Mouse (Mus musculus) v-Abl transformed pro-B cells (cell line): ENCODE measurements around the gene Kmt2d.
"Not testable (repeated sequence)": the region's sequence is repeated elsewhere in the genome, so short reads cannot be mapped to it uniquely, and the experiment has no call there.

Experiments
- in situ Hi-C, 2 experiments: fragments of 400-800 bp; cut with MboI; formaldehyde crosslinking; loops; one replicate each; pipeline ENCODE4 v1.15.1; 2025; ENCODE audit not compliant: unreplicated experiment in 2 of 2

Kmt2d gene

DNA sequence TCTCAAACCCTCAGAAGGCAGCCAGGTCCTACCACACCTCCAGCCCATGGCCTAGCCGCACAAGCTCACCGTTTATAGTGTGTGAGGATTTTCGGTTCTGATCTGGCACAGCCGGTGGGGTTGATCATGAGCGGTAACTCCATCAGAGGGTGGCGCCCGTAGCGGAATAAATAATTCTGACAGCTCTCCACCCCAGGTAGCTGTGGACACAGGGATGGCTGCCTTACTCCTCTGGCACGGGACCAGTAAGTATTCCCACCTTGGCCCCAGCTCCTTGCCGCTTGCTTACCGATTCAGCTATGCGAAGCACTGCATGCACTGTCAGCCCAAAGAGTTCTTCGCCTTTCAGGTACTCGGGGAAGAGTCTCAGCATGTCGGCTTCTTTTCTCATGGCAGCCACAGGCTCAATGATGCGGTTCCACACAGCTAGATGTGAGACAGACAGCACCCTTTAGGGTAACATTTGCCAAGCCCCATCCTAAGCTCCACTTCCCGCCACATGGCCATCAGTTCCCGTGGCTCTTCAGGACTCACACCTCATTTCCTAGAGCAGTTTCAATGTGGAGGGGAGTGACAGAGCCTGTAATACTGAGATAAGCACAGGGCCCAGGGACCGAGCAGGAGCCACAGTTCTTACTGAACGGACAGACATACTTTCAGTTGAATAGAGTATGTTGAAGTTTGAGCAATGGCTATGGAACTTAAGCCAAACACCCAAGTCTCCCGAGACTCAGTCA, 33.8 kb downstream of the Kmt2d start:
- in situ Hi-C loops = no loop called here

DNA sequence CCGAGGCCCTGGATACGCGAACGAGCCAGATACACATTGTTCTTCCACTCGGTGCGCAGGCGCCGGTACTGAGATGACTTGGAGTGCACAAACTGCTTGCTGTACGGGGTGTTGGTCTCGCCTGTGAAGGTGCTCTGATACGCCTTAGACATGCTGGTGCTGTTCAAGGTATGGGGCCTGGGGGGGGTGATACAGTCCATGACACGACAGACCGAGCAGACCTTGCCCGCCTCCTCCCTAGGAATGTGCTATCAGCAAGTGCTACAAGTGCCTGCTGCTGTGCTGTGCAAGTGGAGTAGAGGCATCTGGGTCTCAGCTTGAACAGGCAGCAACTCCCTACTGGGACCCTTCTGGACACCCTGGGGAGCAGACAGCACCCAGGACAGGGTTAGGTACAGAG, 35.7 kb downstream of the Kmt2d start:
- in situ Hi-C loops = no loop called here

DNA sequence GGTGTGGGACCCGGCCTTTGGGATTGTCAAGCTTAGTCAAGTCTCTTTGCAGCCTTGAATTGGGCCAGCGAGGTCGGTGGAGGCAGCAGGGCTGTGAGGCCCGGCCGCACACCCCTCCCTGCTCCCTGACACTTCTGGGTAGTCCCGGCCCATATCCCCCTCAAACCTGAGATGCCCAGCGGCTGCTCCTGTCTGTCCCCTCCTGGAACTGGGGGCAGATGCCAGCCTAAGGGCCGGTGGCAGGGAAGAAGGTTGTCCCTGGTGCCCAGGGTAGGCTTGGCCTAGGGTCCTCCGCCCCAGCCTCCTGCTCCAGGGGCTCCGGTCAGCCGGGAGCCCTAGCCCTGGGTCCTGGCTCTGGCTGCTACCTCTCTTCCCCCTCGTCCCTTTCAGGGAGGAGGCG, 36.9 kb downstream of the Kmt2d start:
- in situ Hi-C loops = no loop called here

DNA sequence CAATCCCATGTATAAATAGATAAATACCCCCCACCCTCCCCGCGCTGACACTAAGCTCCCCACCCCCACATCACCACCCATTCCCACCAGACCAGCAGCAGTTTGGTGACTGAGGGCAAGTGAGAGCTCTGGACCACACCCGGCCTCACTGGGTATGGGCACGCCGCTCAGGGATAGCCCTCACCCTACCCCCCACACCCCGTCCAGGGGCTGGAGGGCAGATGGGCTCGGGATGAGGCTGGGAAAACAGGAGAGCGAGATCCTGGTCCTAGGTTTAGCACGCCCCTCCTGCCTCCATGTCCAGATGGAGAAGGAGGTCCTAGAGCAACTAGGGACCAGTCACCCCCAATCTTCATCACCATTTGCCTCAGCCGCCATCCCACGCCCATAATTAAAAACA, 37.7 kb downstream of the Kmt2d start:
- in situ Hi-C loops = no loop called here

DNA sequence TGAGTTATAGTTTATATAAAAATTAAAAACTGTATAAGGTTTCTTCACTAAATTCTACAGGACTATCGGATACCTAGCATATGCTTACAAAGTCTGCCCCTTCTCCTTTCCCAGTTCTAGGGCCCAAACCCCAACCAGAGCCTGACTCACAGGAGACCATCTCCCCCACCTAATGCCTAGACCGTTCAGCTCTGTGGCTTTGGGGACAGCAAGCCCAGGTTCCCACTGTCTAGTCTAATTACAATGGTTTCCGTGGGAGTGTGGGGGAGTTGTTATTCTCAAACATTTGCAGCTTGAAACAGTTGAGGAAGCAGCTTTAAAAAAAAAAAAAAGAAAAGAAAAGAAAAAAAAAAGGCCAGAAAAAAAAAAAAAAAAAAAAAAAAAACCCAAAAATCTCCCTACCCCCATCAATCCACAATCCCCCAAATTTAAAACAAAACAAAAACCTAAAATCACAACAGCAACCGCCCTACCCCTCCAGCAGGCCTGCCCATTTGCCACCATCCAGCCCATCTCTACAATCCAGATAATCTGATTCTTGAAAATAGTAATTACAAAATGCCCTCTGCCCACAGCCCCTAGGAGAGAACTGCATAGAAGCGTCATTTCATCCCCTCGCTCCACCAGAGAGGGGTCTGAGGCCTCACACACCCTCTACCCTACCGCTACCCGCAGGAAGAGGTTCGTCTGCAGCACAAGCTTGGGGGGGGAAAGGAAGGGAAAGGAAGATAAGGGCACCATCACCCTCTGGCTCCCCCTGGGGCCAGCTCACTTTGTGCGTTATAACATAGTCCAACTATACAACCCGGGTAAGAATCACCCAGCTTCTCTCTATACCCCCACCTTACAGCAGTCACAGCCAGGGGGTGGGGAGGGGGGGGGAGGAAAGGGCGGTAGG, 38.6 kb downstream of the Kmt2d start:
- in situ Hi-C loops = no loop called here

DNA sequence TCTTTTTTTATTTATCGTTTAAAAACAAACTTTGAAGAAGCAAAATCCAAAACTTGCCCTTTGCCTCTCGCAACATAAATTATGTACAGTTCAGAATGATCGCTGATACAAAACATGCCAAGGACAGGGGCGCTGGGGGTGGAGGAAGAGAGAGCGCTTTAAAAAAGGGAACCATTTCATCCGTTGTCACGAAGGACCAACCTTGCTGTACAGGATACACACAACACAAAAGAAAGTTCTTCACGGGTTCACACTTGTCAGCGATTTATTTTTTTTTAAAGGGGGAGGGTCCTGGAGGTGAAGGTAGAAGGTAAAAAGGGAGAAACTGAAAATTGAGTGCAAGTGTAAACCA, 39.3 kb downstream of the Kmt2d start:
- in situ Hi-C loops = no loop called here

DNA sequence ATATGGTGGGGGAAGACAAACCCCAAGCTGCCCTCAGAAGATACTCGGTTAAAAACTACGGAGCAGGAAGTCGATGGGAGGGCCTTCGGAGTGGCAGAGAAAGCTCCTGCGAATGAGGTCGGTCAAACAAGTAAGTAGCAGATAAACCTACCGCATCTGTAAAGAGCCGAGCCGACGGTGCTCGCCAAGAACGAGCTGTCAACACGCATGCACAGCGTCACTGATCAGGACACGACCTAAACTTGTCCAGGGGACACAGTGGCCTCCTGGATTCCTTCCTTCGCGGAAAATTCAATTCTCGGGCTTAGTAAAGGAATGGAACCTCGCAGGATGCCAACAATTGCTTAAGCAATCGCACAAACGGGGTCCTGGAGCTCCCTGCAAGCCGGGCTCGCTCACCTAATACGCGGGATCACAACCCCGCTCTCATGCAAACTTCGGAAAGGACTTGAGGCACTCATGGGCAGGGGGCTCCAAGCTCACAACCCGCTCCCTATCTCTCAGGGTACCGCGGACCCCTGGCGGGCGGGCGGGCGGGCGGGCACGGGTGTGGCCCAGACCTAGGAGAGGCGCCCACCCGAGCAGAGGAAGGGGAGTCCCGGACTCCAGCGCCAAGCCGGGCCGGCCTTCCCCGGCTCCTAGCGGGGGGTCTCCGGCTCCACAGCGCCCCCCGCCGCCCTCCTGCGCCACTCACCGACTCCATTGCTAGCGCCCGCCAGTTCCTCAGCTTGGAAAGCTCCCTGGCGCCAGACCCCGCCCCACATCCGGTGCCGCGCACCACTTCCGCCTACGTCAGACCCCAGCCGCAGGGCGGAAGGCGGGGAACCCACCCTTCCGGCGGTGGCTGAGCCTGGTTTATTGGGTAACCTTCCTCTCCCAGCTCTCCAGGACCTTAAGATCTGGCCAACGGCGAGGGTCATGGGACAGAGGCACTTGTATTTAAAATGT, 40.0 kb downstream of the Kmt2d start, which contains the start of gene Prkag1:
Gene Prkag1 (minus strand): TSS at position 786 of the 948 bp plus-strand sequence.
- in situ Hi-C loops = no loop called here

DNA sequence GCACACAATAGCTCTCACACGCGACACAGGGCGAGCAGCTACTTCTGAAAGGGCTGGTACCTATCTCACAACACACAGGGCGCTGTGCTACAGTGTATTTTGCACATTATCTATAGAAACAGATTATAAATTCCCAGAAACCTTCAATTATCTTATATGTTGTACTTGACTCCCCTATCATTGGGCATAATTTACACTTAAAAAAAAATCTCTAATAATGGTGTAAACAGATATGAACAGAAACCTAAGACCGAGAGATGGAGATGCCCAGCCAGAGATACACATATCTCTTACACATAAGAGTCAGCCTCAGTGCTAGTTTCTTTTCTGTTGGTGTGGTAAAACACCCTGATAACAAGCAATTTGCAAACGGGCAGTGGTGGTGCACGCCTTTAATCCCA, 43.4 kb downstream of the Kmt2d start:
- in situ Hi-C loops = no loop called here

DNA sequence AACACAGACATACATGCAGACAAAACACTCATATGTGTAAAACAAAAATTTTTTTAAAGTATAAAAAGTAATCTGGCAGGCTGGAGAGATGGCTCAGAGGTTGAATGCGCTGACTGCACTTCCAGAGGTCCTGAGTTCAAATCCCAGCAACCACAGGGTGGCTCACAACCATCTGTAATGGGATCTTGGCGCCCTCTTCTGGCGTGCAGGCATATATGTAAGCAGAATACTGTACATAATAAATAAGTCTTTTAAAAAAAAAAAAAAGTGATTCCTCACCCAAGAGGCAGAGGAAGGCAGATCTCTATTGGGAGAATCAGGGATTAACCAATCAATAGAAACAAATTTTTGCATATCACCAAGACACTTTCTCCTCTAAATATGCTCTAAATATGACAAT, 47.6 kb downstream of the Kmt2d start:
- in situ Hi-C loops = no loop called here

DNA sequence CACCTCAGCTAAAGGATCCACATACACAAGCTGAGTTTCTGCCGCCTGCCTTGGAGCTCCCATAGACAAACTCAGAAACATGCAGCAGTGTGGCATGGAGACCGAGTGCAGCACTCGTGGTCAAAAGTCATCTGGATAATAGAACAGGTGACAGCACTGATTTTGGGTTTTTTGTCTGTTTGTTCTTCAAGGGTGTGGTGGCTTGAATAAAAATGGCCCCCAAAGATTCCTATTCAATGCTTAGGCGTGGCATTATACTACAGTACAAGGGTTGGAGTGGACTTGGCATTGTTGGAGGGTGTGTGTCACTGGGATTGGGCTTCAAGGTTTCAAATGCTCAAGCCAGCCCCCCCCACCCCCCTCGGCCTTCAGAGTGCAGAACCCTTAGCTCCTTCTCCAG, 48.9 kb downstream of the Kmt2d start:
- in situ Hi-C loops = no loop called here

DNA sequence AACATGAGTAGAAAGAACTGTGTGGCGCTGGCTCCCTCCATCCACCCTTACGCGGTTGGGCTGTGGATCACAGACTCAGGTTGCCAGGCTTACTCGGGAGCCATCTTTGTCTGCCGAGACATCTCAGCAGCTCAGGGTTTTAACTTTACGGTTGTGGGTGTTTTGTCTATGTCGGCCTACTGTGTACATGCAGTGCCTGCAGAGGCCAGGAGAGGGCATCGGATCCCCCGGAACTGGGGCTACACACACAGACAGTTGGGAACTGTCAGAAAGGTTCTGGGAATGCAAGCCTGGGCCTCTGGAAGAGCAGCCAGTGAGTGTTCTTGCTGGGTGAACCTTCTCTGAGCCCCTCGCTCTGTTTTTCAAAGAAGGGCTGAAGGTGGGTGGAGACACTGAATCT, 49.6 kb downstream of the Kmt2d start:
- in situ Hi-C loops = no loop called here

DNA sequence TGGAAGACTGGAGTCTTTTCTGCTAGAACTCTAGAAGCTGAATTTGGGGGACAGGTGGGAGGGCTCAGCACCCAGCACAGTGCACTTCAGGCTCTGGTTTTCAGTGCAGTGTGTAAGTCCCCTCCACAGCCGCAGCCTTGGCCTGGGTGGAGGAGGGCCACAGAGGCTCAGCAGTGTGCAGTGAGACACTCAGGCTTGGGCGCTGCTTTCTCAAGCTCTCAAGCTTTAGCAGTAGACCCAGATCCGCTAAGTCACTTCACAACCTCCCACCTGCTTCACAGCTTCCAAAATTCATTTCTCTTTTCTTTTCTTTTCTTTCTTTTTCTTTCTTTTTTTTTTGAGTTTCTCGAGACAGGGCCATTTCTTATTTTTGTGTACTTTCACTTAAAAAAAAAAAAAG, 50.1 kb downstream of the Kmt2d start:
- in situ Hi-C loops = no loop called here

DNA sequence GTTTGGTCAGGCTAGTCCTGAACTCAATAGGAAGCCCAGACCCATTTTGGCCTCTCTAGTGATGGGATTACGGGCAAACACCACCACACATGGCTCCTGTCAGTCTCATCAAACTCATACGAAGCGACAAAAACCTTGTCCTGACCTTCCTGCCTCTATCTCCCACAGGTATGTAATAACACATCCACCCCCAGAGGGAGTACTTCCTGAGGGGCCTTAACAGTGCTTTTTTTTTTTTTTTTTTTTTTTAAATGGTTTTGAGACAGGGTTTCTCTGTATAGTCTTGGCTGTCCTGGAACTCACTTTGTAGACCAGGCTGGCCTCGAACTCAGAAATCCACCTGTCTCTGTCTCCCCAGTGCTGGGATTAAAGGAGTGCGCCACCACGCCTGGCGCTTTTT, 52.8 kb downstream of the Kmt2d start:
- in situ Hi-C loops = no loop called here

DNA sequence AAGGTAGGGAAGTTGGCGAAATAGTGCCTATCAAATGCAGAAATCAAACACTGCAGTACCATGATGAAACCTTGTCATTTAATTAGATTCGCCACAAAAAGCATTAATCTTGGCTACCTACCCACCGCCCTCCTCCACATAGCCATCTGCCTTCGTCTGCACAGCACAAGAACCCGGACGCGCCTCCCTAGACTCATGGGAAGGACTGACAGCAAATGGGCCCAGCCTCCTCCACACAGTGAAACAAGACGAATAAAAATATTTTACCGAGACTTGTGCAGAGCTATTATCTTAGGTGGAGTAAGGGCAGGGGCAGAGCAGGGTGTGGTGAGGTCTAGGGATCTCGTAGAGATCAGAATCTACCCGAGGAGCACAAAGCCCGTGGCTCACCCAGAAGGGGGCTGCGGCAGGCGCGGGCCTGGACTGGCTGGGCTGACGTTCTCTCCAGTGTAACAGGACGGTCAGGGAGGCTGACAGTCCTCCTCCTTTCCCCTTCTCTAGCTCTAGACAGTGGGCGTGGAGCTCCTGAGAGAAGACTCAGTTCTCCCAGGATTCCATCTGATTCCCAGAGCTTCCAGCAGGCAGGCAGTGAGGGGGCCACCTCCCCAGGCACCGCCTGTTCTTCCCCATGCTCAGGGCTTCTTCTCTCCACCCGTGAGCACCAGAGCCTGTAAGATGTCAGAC, 58.1 kb downstream of the Kmt2d start:
- in situ Hi-C loops = no loop called here

DNA sequence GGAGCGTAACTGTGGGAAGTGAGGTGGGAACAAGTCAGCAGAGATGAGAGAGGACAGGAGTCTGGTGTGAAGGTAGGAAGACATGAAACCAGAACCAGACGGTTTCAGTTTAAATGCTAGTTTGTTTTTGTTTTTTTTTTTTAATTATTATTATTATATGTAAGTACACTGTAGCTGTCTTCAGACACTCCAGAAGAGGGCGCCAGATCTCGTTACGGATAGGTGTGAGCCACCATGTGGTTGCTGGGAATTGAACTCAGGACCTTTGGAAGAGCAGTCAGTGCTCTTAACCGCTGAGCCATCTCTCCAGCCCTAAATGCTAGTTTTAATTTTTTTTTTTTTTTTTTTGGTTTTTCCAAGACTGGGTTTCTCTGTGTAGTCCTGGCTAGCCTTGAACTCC, 60.8 kb downstream of the Kmt2d start:
- in situ Hi-C loops = not testable (repeated sequence)

DNA sequence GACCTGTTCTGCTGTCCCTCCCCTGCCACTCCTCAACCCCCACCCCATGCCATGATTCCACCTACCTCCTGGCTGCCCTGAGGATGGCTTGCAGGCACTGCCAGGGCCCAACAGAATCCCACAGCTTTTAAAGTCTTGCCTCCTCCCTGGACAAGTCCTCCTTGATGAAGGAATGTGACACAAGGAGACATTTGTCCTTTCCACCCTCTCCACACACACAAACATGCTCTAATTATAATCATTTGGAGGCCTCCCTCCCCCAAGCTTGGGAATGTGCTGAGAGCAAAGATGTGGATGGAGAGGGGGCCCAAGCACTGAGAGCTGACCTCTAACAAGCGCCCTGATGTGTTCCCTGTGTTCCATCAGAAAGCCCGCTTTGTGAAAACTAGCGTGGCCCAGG, 61.6 kb downstream of the Kmt2d start, which contains the start of gene Ddn:
Gene Ddn (minus strand): TSS at position 101 of the 400 bp plus-strand sequence.
- in situ Hi-C loops = loop anchor here in 1 of 2 experiments (10.0 kb wide), 2 partner anchors 235 to 295 kb away; partner anchors contain the start of genes 4930415O20Rik and Ccnt1

DNA sequence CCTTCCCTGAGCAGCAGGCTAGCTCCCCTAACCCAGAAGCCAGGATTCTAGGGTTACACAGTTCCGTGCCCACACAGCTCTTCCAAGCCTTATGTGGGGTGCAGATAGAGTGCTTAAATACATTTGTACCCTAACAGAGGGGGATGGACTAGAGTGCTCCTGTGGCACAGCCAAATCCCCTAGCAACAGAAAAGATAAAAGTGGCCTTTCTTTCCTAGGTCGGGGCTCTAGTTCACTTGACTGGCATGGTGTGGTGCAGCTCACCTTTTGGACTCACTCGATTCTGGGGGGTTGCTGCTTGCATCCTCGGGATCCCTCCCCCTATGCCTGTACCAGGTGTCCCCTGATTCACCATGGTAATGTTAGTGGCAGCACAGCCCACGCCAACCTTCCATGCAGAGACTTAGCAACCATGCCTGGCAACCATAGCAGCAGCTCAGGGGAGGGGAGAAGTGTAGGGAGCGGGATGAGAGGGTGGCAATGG, 62.3 kb downstream of the Kmt2d start:
- in situ Hi-C loops = loop anchor here in 1 of 2 experiments (10.0 kb wide), 2 partner anchors 234 to 294 kb away; partner anchors contain the start of genes 4930415O20Rik and Ccnt1

DNA sequence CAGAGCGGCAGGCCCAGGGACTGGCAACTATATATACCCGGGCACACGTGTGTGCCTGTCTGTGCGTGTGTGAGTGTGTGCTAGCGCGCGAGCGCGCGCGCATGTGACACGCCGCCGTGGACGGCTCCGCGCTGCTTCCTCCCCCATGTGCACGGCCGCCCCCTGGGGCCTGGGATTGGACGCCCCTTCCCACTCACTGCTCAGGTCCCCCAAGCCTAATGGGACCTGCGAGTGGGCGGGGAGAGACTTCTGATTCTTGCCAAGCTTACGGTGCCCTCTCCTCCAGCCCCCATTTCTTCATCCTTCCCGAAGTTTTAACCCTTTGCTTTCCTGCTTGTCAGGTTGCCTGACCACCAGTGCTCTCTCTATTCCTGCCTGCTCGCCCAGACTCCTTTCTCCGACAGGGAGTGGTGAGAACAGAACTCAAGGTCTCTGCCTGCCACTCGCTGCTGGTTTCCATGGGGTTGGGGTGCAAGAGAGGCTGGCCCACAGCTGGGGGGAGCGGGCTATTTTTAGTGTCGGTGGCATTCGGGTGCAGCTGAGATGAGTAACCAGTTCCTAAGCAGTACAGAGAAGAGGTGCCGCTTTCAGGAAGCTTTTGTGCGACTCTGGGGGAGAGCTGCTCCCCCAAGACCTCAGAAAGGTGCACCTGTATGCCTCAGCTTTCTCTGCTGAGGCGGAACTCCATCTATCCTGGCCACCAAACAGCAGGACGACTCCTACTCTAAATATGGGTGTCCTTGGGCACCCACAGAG, 62.9 kb downstream of the Kmt2d start:
- in situ Hi-C loops = loop anchor here in 1 of 2 experiments (10.0 kb wide), 2 partner anchors 233 to 293 kb away; partner anchors contain the start of genes 4930415O20Rik and Ccnt1
